Mouse (Mus musculus) ES-Bruce4 (cell line): ENCODE results near the gene Usp42. TPM values are rescaled to one million over a fixed set of nuclear protein-coding genes. Genes with fewer than 3 reads are reported as not detected.

Source experiments
- H3K27ac ChIP-seq: 2 replicates; pipeline ENCODE4 v1.5.1; 2012; ENCODE audit warnings: low read length, inconsistent platforms; ENCODE audit not compliant: insufficient read depth
- H3K27me3 ChIP-seq: 2 replicates; pipeline ENCODE4 v1.6.1; 2012; ENCODE audit warnings: mild to moderate bottlenecking, low read length, inconsistent platforms; ENCODE audit not compliant: control insufficient read depth, poor library complexity, insufficient read depth, severe bottlenecking
- H3K36me3 ChIP-seq: 2 replicates; pipeline ENCODE4 v1.6.1; 2012; ENCODE audit warnings: inconsistent platforms, mild to moderate bottlenecking, low read length, moderate library complexity; ENCODE audit not compliant: control insufficient read depth, poor library complexity, insufficient read depth, severe bottlenecking
- H3K4me1 ChIP-seq: one replicate; pipeline ENCODE4 v1.8.1; 2011; ENCODE audit warnings: low read length; ENCODE audit not compliant: control insufficient read depth, insufficient read depth
- H3K4me3 ChIP-seq: 2 replicates; pipeline ENCODE4 v1.5.1; 2011; ENCODE audit warnings: low read depth, mild to moderate bottlenecking, low read length
- H3K9ac ChIP-seq: 2 replicates; pipeline ENCODE4 v1.6.1; 2012; ENCODE audit warnings: low read depth, mild to moderate bottlenecking, inconsistent platforms; ENCODE audit not compliant: poor library complexity, severe bottlenecking
- H3K9me3 ChIP-seq: replicated peaks from 2 replicates; pipeline ENCODE4 v1.6.1; 2012; ENCODE audit warnings: mild to moderate bottlenecking, low read length, inconsistent platforms; ENCODE audit not compliant: control insufficient read depth, poor library complexity, insufficient read depth, severe bottlenecking
- CTCF ChIP-seq: IDR thresholded peaks from one replicate; pipeline ENCODE4 v1.8.1; 2011; ENCODE audit warnings: low read depth, low read length
- EP300 ChIP-seq: IDR thresholded peaks from 2 replicates; pipeline ENCODE4 v1.6.1; 2011; ENCODE audit warnings: low read depth, low read length; ENCODE audit not compliant: insufficient read depth
- POLR2A ChIP-seq: IDR thresholded peaks from one replicate; pipeline ENCODE4 v1.8.1; 2011; ENCODE audit warnings: low read length; ENCODE audit not compliant: insufficient read depth
- polyA plus RNA-seq: library from polyadenylated mRNA; stranded (reverse); fragments of >200 nt; gene quantifications from 2 replicates; pipeline ENCODE4 v1.2.4, GENCODE M21; 2011; ENCODE audit warnings: low read depth; ENCODE audit not compliant: missing spikeins, insufficient read depth, insufficient read length

The Usp42 gene
- polyA plus RNA-seq, 1 experiment, result 20.6 TPM

DNA sequence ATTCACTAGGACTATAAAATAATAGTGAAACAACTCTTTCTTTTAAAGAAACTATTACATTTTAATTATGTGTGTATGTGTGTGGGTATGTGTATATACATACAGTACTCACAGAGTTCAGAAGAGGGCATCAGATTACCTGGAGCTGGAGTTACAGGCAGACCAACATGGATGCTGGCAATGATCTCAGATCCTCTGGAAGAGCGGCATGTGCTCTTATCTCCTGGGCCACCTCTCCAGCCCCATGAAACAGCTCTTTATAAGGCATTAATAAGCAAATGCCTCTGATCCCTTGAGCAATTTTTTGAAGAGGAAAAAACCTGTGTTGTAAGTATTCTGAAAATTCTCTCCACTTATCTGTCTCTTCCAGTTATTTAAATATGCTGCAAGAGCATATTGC lies 66.1 kb downstream of the Usp42 start:
- Histone ChIP-seq H3K4me1 (no peaks in the 10 kb centered on the region), H3K9me3 (no peaks in the 10 kb centered on the region), H3K27me3 (no peaks in the 10 kb centered on the region), H3K36me3 (no peaks in the 10 kb centered on the region), H3K4me3 (no peak overlapping the region), H3K27ac (no peak overlapping the region), H3K9ac (no peak overlapping the region)
- TF ChIP-seq POLR2A, result no peak
- no peak for TF ChIP-seq CTCF
- no peak for TF ChIP-seq EP300

DNA sequence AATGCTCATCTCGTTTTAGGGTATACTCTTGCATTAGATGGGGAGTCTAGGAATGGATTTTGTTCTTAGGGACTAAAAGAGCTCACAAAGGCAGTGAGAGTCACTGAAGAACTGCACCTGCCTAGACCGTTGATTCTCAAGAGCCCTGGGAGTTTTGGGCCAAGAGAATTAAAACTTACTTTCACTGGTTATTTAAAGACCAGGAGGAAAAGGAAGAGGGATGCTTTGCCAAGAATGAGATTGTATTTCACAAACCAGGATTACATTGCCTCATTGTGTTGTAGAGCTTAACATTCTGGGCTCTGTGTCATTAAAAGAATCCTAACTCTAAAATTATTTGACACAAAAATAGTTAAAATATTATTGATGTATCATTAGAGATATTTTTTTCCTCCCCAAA lies 66.5 kb downstream of the Usp42 start:
- Histone ChIP-seq H3K27me3 (no peaks in the 10 kb centered on the region), H3K4me3 (no peak overlapping the region), H3K4me1 (no peaks in the 10 kb centered on the region), H3K36me3 (no peaks in the 10 kb centered on the region), H3K9ac (no peak overlapping the region), H3K27ac (no peak overlapping the region), H3K9me3 (no peaks in the 10 kb centered on the region)
- TF ChIP-seq CTCF (no peak), EP300 (no peak), POLR2A (no peak)

DNA sequence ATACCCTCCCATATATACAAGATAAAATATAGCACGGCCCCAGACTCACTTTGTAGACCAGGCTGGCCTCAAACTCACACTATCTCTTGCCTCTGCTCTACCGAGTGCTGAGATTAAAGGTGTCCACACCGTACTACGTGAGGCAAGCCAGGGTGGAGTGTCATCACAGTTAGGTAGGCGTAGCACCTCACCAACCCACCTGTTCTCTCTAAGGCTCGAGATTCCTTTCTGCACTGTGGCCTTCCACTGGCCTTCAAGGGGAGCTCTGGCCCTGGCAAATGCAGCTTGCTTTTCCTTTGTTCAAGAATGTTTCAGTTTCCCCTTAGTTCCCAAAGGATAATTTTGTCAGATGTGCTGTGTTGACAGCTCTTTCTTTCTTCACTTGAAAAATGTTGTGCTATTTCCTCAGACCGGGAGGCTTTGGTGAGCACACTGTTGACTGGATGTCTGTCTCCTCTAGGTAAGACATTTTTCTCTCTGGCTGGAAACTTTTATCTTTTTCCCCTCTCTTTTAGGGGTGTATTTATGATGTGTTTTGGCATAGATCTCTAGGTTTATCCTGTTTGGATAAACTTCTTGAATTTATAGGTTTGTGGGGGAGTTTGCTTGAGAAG lies 68.9 kb downstream of the Usp42 start:
- no peak for TF ChIP-seq CTCF
- no peaks in the 10 kb centered on the region for H3K36me3 ChIP-seq
- H3K27ac ChIP-seq, result no peak overlapping the region
- H3K4me1 ChIP-seq, result no peaks in the 10 kb centered on the region
- no peak overlapping the region for H3K4me3 ChIP-seq
- no peak overlapping the region for H3K9ac ChIP-seq
- no peaks in the 10 kb centered on the region for H3K9me3 ChIP-seq
- no peaks in the 10 kb centered on the region for H3K27me3 ChIP-seq

Other genes with a start within 250 kb of the Usp42 start
- gene Rac1, start 204.2 kb downstream of the Usp42 start, polyA plus RNA-seq, result 278 and 296 TPM in 2 replicates
- 15.5 and 19.8 TPM in 2 replicates for gene Cyth3, start 109.8 kb downstream of the Usp42 start, polyA plus RNA-seq
- gene Eif2ak1, start 85.5 kb upstream of the Usp42 start, polyA plus RNA-seq, result 23.3 and 24.9 TPM in 2 replicates
- gene Ankrd61, start 165.4 kb upstream of the Usp42 start, polyA plus RNA-seq, result not detected in 2 replicates
- gene Aimp2, start 177.6 kb upstream of the Usp42 start, polyA plus RNA-seq, result 130 and 134 TPM in 2 replicates
- 29.7 and 36.7 TPM in 2 replicates for gene Pms2, start 177.7 kb upstream of the Usp42 start, polyA plus RNA-seq
- gene Gm42421, start 195.9 kb upstream of the Usp42 start, polyA plus RNA-seq, result 1.3 and 4.3 TPM in 2 replicates
- 2.7 and 4.4 TPM in 2 replicates for gene Rsph10b, start 200.8 kb upstream of the Usp42 start, polyA plus RNA-seq